Mouse (Mus musculus) gastrocnemius, postnatal 36 days (tissue): ENCODE data around the gene Scp2d1. TPM values are rescaled to one million over a fixed set of nuclear protein-coding genes. Genes with fewer than 3 reads are reported as not detected.
"Not testable (repeated sequence)": the region's sequence is repeated elsewhere in the genome, so short reads cannot be mapped to it uniquely, and the experiment has no call there.

Experiments used
- DNase-seq, 2 experiments: peaks; one replicate each; pipeline ENCODE4 v3.0.0; 2022
- intact Hi-C: fragments of 180-260 bp; cut with DNase I; formaldehyde crosslinking; loops from one replicate; pipeline ENCODE4 v1.15.1; 2025
- long read RNA-seq, 2 experiments: library from polyadenylated mRNA; stranded (forward); transcript quantifications; one replicate each; pipeline ENCODE4 v2.0.0; 2021
- total RNA-seq, 2 experiments: library from RNA; stranded (reverse); gene quantifications; 2 replicates each; pipeline ENCODE4 v1.2.3; 2021

Gene Scp2d1
- not detected for total RNA-seq
- long read RNA-seq, experiment 1 = 0 reads
- long read RNA-seq, experiment 2 = 0 reads

GRCm38 (mm10) chr2:144823356-144823755, at the start of gene Scp2d1:
Gene Scp2d1, plus strand, starts transcription at chr2:144823656.
- intact Hi-C loops, DNase-seq: not testable (repeated sequence)

GRCm38 (mm10) chr2:144774636-144775160, 48.8 kb upstream of the Scp2d1 start:
- DNase-seq = peak; percentile 13 to 16

GRCm38 (mm10) chr2:144775626-144776025, 47.8 kb upstream of the Scp2d1 start:
- DNase-seq = no peak
- intact Hi-C loops = no loop called here

More at GRCm38 (mm10) chr2:144774636-144775160, 48.8 kb upstream of the Scp2d1 start:
- intact Hi-C loops = no loop called here

GRCm38 (mm10) chr2:144779263-144779662, 44.2 kb upstream of the Scp2d1 start:
- DNase-seq = no peak
- intact Hi-C loops = no loop called here

GRCm38 (mm10) chr2:144780731-144781130, 42.7 kb upstream of the Scp2d1 start:
- intact Hi-C loops = no loop called here
- no peak for DNase-seq

DNA sequence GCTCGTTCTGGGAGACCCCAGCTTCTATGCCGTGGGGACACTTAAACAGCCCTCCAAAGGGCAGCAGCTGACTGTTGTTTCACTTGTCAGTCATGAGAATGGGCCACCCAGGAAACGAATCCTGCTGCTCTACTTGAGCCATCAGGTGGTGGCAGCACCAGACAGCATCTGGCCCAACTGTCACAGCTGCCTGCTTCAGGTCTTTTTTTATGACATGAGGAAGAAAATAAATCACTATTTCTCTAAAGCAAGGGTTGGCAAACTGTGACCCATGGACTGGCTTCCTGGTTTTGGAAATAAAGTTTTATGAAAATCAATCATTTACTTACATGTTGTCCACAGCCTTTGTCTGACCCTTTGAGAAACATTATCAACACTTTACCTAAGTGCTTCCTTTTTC, 41.6 kb upstream of the Scp2d1 start:
- intact Hi-C loops = no loop called here
- DNase-seq = no peak

- intact Hi-C loops = no loop called here
- no peak for DNase-seq
Observed at GRCm38 (mm10) chr2:144782481-144782880, 41.0 kb upstream of the Scp2d1 start.

DNA sequence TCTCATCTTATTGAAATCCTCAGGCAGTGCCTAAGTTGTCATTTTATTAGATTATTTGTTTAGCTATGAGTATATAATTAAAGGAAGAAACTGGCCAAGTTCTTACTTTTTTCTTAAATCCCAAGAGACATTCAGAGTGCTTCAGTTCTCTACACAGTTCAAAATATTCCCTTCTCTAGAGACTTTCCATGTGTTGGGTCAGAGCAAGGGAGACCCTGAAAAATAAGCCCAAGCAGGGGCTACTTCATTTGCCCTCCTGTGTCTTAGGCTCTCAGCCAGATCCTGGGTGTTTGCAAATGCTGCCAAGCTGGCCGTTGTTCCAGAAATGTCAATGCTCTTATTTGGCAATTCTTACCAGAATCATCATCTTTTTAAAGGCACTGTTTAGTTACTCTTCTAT, 40.3 kb upstream of the Scp2d1 start:
- intact Hi-C loops = no loop called here
- no peak for DNase-seq

GRCm38 (mm10) chr2:144783831-144784230, 39.6 kb upstream of the Scp2d1 start:
- intact Hi-C loops = no loop called here
- no peak for DNase-seq

GRCm38 (mm10) chr2:144791671-144792294, 31.7 kb upstream of the Scp2d1 start:
- intact Hi-C loops = no loop called here
- DNase-seq = no peak

DNA sequence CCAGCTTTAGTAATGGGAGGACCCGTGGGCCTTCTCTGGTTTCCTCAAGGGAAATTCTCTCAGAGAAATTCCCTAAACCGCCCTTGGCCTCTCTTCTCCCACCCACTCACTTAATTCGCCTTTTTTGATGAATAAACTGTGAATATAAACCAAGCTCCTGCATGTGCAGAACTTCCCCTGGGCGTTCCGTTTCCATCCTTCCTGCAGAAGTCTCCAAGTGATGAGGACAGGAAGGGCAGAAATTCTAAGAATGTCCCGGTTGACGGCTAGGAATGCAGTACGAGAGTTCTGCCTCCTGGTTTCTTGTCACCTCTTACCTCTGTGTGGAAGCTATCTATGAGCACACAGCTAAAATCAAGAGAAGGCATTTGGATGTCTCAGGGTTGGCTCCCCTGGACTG, 25.9 kb upstream of the Scp2d1 start:
- intact Hi-C loops = no loop called here
- no peak for DNase-seq

DNA sequence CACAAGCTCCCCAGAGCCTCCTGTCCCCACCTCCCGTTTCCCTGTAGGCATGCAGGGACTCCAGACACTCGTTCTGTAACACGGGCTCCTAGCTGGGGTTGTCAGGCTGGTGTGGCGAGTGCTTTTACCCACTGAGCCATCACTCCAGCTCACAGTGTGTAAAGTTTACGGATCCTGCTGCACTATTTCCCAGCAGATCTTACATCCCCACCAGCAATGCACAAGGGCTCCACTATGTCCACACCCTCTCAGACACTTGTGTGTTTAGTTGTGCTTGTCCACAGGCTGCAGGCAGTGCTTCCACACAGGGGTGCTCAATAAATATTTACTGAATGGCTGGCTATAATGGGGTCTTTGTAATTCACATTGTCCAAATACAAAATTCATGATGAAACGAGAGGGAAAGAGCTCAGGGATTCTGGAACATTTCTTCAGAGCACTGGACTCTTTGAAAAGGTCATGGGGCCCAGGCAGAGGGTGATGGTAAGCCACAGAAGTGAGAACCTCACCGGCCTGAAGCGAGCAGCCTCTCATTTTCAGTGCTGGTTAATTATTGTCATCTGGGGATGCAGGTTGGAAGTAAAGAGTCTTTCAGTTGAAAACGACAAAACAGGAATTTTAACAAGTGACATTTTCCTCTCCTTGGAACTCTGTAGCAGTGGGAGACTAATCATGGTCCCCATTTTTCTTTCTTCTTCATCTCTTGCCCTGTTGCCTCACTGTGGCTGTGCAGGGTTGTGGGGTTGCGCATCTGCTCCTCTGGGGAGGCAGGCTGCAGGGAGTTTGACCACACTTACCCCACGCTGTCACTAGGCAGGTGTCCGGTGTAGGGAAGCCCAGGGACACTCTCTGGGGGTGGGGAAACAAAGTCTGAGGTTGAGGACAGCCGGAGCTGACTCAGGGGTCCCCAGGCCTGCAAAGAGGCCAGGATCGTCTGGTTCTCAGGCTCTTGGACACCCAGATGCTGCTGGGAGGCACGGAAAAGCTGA, 15.4 kb upstream of the Scp2d1 start:
- no peak for DNase-seq
- intact Hi-C loops = no loop called here

- intact Hi-C loops = no loop called here
- DNase-seq = no peak
Observed at GRCm38 (mm10) chr2:144828457-144828985, 5.1 kb downstream of the Scp2d1 start.

- intact Hi-C loops = no loop called here
- DNase-seq = no peak
Observed at GRCm38 (mm10) chr2:144836667-144837311, 13.3 kb downstream of the Scp2d1 start.

GRCm38 (mm10) chr2:144837312-144837679, 13.8 kb downstream of the Scp2d1 start:
- intact Hi-C loops = no loop called here

DNA sequence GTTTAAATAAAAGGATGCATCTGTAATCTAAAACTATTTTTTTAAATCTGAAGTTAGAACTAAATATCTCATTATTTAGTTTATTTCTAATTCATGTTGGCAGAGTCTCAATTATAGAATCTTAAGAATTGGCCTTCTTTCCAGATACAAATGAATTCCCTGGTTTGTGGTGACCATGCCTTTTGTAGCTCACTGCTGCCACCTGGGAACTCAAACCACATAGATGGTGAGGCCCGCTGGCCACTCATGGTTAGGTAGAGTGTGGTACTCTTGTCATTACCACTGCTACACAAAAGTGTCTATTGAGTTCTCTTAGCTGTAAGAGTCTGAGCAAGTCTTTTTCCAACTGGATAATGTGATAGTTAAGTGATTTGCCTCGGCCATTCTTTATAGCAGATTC, 45.4 kb downstream of the Scp2d1 start:
- intact Hi-C loops = loop anchor here (5.0 kb wide), 1 partner anchor 232 kb away; no protein-coding TSS in a partner anchor
- DNase-seq = no peak

More at GRCm38 (mm10) chr2:144837312-144837679, 13.8 kb downstream of the Scp2d1 start:
- no peak for DNase-seq
